Mouse (Mus musculus) embryonic facial prominence, embryonic 15.5 days (tissue): Measurements from ENCODE around the gene Ppme1. TPM values are rescaled to one million over a fixed set of nuclear protein-coding genes. Genes with fewer than 3 reads are reported as not detected.

ENCODE experiments used
- ATAC-seq: fragments of 200-750 bp; cut with Nextera tagmentation; 2 replicates; pipeline ENCODE4 v1.8.0; 2017; ENCODE audit warnings: low read depth, moderate TSS enrichment; ENCODE audit not compliant: insufficient number of reproducible peaks, low FRiP score, low TSS enrichment
- H3K27ac ChIP-seq: fragments of 300-500 bp; sonication (generic); replicated peaks from 2 replicates; pipeline ENCODE4 v1.5.1; 2015; ENCODE audit warnings: mild to moderate bottlenecking, inconsistent platforms
- H3K27me3 ChIP-seq: fragments of 300-500 bp; sonication (generic); 2 replicates; pipeline ENCODE4 v1.6.1; 2015; ENCODE audit warnings: inconsistent platforms
- H3K36me3 ChIP-seq: fragments of 300-500 bp; sonication (generic); 2 replicates; pipeline ENCODE4 v1.6.1; 2015; ENCODE audit warnings: mild to moderate bottlenecking, inconsistent platforms
- H3K4me1 ChIP-seq: fragments of 300-500 bp; sonication (generic); 2 replicates; pipeline ENCODE4 v1.6.1; 2015; ENCODE audit warnings: inconsistent platforms
- H3K4me2 ChIP-seq: fragments of 300-500 bp; sonication (generic); replicated peaks from 2 replicates; pipeline ENCODE4 v1.6.1; 2015; ENCODE audit warnings: mild to moderate bottlenecking, inconsistent platforms
- H3K4me3 ChIP-seq: fragments of 300-500 bp; sonication (generic); replicated peaks from 2 replicates; pipeline ENCODE4 v1.5.1; 2015; ENCODE audit warnings: mild to moderate bottlenecking, inconsistent platforms
- H3K9ac ChIP-seq: fragments of 300-500 bp; sonication (generic); 2 replicates; pipeline ENCODE4 v1.6.1; 2015; ENCODE audit warnings: inconsistent platforms
- H3K9me3 ChIP-seq: fragments of 300-500 bp; sonication (generic); replicated peaks from 2 replicates; pipeline ENCODE4 v1.6.1; 2016; ENCODE audit warnings: inconsistent platforms
- WGBS: fragments of 180-500 bp; shearing (Covaris S2); methylation state at CpG from one replicate; pipeline ENCODE4 v1.1.7; 2015; 5-methylcytosine and 5-hydroxymethylcytosine counted together
- polyA plus RNA-seq: library from polyadenylated mRNA; unstranded; fragments of >200 nt; fragmentation: Nextera tagmentation; extraction: Ambion mirVana; gene quantifications from 2 replicates; pipeline ENCODE4 v1.2.1, GENCODE M21; 2015

Gene Ppme1
- polyA plus RNA-seq, 1 experiment from 2014 or later: 59.7 TPM

DNA sequence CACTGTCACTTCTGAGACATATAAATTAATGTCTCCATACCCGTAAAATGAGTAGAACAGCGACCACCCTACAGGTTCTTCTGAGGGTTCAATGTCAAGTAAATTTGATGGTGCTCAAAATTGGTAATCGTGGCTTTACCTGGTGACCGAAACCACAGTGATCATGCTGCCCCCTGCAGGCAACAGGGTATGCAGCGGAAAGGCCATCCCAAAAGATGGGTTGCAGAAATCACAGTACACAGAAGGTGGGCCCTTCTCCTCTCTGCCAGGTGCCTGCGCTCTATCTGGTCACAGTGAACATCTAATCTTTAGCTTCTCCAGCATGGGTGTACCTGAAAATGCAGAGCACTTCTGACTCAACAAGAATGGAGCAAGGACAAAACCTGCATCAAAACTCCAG, 46.6 kb downstream of the Ppme1 start:
- no peak overlapping the region for H3K27ac ChIP-seq
- H3K9ac ChIP-seq: no peak overlapping the region
- WGBS: 76% methylated on average over 6 of the region's 6 CpGs
- no peak for ATAC-seq
- no peak overlapping the region for H3K4me2 ChIP-seq
- no peak overlapping the region for H3K4me3 ChIP-seq
- H3K4me1 ChIP-seq: no peaks in the 10 kb centered on the region
- H3K36me3 ChIP-seq: peaks cover 20% of the 10 kb centered on the region
- H3K27me3 ChIP-seq: no peaks in the 10 kb centered on the region
- no peaks in the 10 kb centered on the region for H3K9me3 ChIP-seq

DNA sequence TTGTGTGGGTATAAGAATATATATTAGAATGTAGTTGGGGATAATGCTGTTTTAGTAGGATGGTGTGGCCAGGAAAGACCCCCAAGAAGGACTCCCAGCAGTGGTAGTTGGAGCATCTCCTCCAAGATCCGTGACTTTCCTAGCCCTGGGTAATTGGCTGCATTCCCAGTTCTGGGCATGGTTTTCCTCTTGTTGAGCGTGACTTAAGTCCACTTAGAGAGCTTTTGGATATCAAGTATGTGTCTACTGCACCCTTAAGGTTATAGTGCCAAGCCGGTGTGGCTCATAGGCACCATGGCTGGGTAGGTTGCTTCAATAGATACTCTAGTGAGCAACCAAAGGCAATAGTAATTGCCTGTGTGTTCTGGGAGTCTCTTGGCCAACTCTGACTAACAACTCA, 48.4 kb downstream of the Ppme1 start:
- no peak overlapping the region for H3K4me2 ChIP-seq
- H3K9ac ChIP-seq: no peak overlapping the region
- WGBS: 63% methylated on average over 3 of the region's 3 CpGs
- no peaks in the 10 kb centered on the region for H3K4me1 ChIP-seq
- no peaks in the 10 kb centered on the region for H3K9me3 ChIP-seq
- peaks cover 21% of the 10 kb centered on the region for H3K36me3 ChIP-seq
- H3K4me3 ChIP-seq: no peak overlapping the region
- H3K27ac ChIP-seq: no peak overlapping the region
- ATAC-seq: no peak
- no peaks in the 10 kb centered on the region for H3K27me3 ChIP-seq

DNA sequence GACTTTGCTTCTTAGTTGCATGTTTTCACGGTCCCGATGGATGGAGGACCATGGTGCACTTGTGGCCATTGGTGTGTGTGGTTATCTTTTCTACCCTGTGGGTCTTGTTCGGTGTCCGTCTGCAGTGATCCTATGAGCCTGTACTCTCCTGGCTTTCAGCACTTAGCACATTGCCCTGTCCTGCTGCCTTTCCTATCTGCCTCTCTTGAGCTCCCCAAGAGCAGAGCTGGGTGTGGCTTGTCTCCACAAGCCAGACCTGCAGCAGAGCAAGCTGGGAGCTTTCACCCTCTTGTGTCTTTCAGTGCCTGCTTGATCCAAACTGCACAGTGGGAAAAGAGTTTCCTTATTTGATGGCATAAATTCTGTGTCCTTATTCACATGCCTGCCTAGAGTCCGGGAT, 54.6 kb downstream of the Ppme1 start:
- peaks cover 18% of the 10 kb centered on the region for H3K36me3 ChIP-seq
- H3K4me3 ChIP-seq: no peak overlapping the region
- no peaks in the 10 kb centered on the region for H3K27me3 ChIP-seq

DNA sequence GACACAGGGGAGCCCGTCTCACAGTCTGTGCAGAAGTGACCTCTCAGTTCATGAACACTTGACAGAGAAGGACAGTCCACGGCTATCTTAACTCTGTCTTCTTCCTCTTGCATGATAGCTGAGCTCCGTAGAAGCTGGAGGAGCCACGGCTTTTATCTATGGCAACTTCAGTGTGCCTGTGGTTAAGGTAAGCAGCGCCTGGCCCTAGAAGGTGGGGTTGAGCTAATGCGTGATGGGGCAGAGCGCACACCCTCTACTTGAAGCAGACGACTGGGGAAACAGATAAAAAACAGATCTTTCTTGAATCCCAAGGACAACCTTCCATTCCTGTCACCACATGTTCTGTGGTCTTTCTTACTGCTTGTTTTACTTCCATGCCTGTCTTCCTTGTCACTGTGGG, 55.2 kb downstream of the Ppme1 start:
- Histone ChIP-seq H3K4me1 (no peaks in the 10 kb centered on the region), H3K27me3 (no peaks in the 10 kb centered on the region), H3K4me3 (no peak overlapping the region), H3K9me3 (no peaks in the 10 kb centered on the region), H3K9ac (no peak overlapping the region), H3K4me2 (no peak overlapping the region), H3K36me3 (peaks cover 18% of the 10 kb centered on the region), H3K27ac (no peak overlapping the region)
- ATAC-seq: no peak
- WGBS: 82% methylated on average over 8 of the region's 8 CpGs

More for the DNA sequence above, 54.6 kb downstream of the Ppme1 start:
- Histone ChIP-seq H3K9ac (no peak overlapping the region), H3K9me3 (no peaks in the 10 kb centered on the region), H3K4me1 (no peaks in the 10 kb centered on the region), H3K27ac (no peak overlapping the region), H3K4me2 (no peak overlapping the region)
- no peak for ATAC-seq
- 92% methylated on average over 5 of the region's 5 CpGs for WGBS

DNA sequence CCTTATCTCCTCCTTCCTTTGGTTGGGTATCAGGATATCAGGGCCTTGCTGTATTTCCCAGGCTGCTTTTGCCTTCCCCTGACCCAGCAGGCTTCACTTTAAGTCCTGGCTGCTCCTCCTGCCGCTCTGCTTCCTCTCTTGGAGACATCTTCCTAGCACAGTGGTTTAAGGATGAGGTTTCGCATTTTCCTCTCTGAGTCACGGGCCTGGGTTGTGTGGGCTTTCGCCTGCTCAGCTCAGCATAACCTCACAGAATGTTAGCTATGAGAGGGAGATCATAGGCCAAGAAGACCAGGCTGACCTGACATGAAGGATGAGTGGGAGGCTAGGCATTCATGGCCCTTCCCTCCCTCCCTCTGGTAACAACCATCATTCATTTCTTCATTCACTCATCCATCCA, 59.4 kb downstream of the Ppme1 start:
- H3K4me2 ChIP-seq: no peak overlapping the region
- ATAC-seq: no peak
- peaks cover 20% of the 10 kb centered on the region for H3K4me1 ChIP-seq
- H3K4me3 ChIP-seq: no peak overlapping the region
- no peak overlapping the region for H3K9ac ChIP-seq
- H3K36me3 ChIP-seq: peaks cover 10% of the 10 kb centered on the region; the same call in 1 of the 2 replicates
- no peaks in the 10 kb centered on the region for H3K27me3 ChIP-seq
- H3K27ac ChIP-seq: no peak overlapping the region
- 90% methylated on average over 4 of the region's 4 CpGs for WGBS
- no peaks in the 10 kb centered on the region for H3K9me3 ChIP-seq

DNA sequence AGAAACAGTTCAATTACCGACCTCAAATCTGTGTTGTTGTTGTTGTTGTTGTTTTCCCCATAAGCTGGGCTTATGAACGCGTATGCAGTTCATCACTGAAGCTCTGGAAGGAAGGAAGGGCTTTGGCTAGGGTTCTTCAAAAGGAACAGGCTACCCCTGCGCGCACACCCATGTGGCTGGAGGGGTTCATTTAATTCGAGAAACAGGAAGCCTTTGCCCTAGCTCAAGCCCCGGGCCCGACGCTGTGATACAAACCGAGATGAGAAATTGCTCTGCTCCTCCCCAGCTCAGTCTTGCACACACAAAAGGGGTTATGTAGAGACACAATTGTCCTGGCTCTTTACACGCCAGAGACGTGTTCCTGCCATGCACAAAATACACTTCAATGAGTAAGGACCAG, 61.8 kb downstream of the Ppme1 start:
- Histone ChIP-seq H3K9me3 (no peaks in the 10 kb centered on the region), H3K4me1 (peaks cover 20% of the 10 kb centered on the region), H3K27me3 (no peaks in the 10 kb centered on the region), H3K4me3 (no peak overlapping the region), H3K4me2 (no peak overlapping the region), H3K36me3 (no peaks in the 10 kb centered on the region), H3K9ac (no peak overlapping the region), H3K27ac (peak overlapping the region; percentile 71; the same call in 1 of the 2 replicates)
- ATAC-seq: no peak
- 54% methylated on average over 12 of the region's 12 CpGs for WGBS

DNA sequence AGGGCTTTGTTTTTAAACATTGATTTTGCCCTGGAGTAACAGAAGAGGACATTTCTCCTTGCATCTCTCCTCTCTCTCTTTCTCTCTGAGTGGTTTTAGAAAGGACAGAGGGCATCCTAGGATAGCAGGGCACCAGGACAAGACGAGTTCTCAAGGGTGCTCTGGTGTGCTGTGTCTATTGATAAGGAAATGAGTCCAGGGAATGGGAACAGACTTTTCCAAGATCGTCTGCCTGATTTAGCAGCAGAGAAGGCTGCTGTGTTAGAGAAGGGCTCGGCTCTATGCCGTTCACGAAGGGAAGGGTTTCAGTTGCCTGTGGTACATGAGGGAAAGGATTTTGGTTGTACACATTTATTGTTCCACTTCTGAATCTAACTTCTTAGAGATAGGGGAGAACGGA, 62.4 kb downstream of the Ppme1 start:
- Histone ChIP-seq H3K4me3 (no peak overlapping the region), H3K4me1 (peaks cover 20% of the 10 kb centered on the region), H3K27me3 (no peaks in the 10 kb centered on the region), H3K9ac (no peak overlapping the region), H3K27ac (peak overlapping the region; percentile 71), H3K36me3 (no peaks in the 10 kb centered on the region), H3K9me3 (no peaks in the 10 kb centered on the region), H3K4me2 (no peak overlapping the region)
- 42% methylated on average over 6 of the region's 6 CpGs for WGBS
- no peak for ATAC-seq

DNA sequence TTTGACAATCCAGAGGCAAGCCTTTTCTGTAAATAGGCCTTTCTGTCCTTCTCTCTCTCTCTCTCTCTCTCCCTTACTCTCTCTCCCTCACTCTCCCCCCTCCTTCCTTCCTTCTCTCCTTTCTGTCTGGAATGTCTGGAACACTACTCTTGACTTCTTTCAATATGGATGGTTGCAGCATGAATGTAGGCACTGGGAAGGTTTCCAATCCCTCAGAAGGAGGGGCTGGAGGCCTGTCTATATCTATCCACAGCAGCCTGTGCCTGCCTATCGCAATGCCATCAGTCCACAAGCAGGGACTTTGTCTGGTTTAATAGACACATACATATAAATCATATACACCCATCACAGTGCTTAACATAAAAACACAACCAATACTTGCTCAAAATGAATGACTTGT, 62.9 kb downstream of the Ppme1 start:
- Histone ChIP-seq H3K9ac (no peak overlapping the region), H3K27ac (peak overlapping the region; percentile 71; the same call in 1 of the 2 replicates), H3K4me3 (no peak overlapping the region), H3K4me2 (no peak overlapping the region), H3K27me3 (no peaks in the 10 kb centered on the region), H3K4me1 (peaks cover 20% of the 10 kb centered on the region), H3K36me3 (no peaks in the 10 kb centered on the region), H3K9me3 (no peaks in the 10 kb centered on the region)
- ATAC-seq: 0 out of 2 replicates have a peak, but pooled peaks have one; percentile 66
- WGBS: 40% methylated on average over 1 of the region's 1 CpGs

DNA sequence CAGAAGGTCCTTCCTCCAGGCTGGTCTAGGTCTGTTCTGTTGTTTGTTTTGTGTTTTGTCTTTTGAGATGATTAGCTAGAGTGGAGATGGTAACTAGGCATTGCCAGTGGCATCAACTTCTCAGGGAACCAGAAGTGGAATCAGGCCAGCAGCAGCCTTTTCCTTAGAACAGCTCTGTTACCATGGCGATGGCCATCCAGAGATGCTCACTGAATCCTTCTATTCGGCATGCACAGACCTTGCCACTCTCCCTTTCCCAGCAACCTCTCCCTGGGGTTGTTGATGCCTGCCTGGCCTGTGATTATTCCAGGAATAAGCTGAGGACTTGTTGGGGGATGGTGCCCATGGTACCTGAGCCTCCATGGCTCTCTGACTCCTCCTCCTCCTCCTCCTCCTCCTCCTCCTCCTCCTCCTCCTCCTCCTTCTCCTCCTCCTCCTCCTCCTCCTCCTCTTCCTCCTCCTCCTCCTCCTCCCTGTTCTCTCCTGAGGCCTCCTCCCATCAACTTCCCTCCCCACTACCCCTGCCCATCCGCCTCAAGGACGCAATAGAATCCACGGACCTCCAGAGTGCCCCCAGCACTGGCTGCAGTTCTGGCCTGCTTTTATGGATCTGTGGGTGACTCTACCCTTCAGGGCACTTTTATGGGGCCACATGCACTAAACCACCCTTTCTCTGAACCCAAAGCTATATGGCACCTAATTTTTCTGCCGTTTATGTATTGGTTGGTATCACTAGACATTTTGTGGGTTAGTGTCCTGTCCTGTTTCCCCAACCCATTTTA, 64.0 kb downstream of the Ppme1 start:
- Histone ChIP-seq H3K27me3 (no peaks in the 10 kb centered on the region), H3K9ac (no peak overlapping the region), H3K4me2 (no peak overlapping the region), H3K4me3 (no peak overlapping the region), H3K4me1 (peaks cover 20% of the 10 kb centered on the region), H3K36me3 (no peaks in the 10 kb centered on the region), H3K9me3 (no peaks in the 10 kb centered on the region), H3K27ac (peak overlapping the region; percentile 71; the same call in 1 of the 2 replicates)
- WGBS: 70% methylated on average over 6 of the region's 6 CpGs
- no peak for ATAC-seq

DNA sequence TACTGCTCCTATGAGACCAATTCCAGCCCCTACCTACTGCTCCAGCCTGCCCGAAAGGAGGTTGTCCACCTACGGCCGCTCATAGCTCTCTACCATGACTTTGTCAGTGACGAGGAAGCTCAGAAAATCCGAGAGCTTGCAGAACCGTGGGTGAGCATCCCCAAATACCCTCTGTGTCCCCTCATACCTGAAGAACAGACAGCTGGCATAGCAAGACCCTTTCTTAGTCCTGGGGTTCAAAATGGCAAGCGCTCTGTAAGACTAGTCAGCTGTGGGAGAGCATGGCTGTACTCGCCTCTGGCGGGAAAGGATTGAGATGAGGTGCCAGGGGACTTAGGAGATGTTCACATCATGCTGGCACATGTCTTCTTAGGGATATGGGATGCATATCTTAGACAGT, 66.2 kb downstream of the Ppme1 start:
- no peaks in the 10 kb centered on the region for H3K27me3 ChIP-seq
- H3K9me3 ChIP-seq: no peaks in the 10 kb centered on the region
- no peaks in the 10 kb centered on the region for H3K36me3 ChIP-seq
- H3K27ac ChIP-seq: no peak overlapping the region
- H3K4me1 ChIP-seq: peaks cover 20% of the 10 kb centered on the region
- WGBS: 87% methylated on average over 9 of the region's 9 CpGs
- H3K9ac ChIP-seq: no peak overlapping the region
- H3K4me2 ChIP-seq: no peak overlapping the region
- H3K4me3 ChIP-seq: no peak overlapping the region
- no peak for ATAC-seq

DNA sequence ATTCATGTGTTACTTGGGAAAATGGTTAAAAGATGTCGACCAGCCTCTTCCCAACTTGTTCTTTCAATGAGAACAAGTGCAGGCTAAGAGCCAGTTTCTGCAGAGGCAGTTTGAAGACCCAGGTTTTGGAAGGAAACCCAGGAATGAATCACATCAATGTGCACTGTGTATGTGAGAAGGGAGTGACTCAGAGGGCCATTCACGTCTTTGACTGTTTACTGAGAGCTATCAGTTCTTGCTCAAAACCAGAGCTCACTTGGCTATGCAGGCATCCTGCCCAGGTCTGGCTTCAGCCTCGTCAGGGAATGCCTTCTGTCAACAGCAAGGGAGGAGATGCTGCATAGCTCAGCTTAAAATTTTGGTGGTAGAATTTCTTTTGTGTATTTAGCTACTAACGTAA, 69.8 kb downstream of the Ppme1 start:
- Histone ChIP-seq H3K4me2 (no peak overlapping the region), H3K27ac (peak overlapping the region; percentile 71), H3K4me1 (0 out of 2 replicates have a peak, but pooled peaks cover 4% of the 10 kb centered on the region), H3K4me3 (no peak overlapping the region), H3K9ac (no peak overlapping the region), H3K27me3 (no peaks in the 10 kb centered on the region), H3K9me3 (no peaks in the 10 kb centered on the region), H3K36me3 (no peaks in the 10 kb centered on the region)
- WGBS: 38% methylated on average over 4 of the region's 4 CpGs
- peak; percentile 80 for ATAC-seq

DNA sequence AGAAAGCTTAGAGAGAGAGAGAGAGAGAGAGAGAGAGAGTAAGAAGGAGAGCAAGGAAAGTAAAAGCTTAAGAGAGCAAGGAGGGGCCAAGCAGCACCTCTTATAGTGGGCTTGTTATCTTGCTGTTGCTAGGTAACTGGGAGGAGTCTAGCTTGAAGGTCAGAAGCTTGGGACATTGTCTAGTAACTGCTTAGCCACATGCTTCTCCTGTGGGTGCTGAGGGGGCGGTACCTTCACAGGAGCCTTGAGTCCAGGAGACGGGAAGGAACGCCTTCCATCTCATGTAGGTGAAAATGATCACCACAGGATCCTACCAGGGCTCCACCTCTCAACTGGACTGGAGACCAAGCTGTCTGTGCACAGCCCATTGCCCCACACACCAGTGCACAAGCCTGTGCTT, 70.7 kb downstream of the Ppme1 start:
- Histone ChIP-seq H3K36me3 (no peaks in the 10 kb centered on the region), H3K9me3 (no peaks in the 10 kb centered on the region), H3K27me3 (no peaks in the 10 kb centered on the region), H3K4me1 (0 out of 2 replicates have a peak, but pooled peaks cover 4% of the 10 kb centered on the region), H3K4me3 (no peak overlapping the region), H3K4me2 (no peak overlapping the region), H3K27ac (peak overlapping the region; percentile 71; the same call in 1 of the 2 replicates), H3K9ac (no peak overlapping the region)
- 83% methylated on average over 3 of the region's 3 CpGs for WGBS
- ATAC-seq: no peak
